Mouse (Mus musculus): ENCODE results near the gene Grid1. TPM values are rescaled to one million over a fixed set of nuclear protein-coding genes. Genes with fewer than 3 reads are reported as not detected.

Gene Grid1
- polyA plus RNA-seq, 1 experiment from 2014 or later, result 2.5 TPM

- no peaks in the 10 kb centered on the region for H3K9me3 ChIP-seq (ENCODE audit: control insufficient read depth, low read length)
- H3K4me1 ChIP-seq (ENCODE audit: control insufficient read depth, insufficient read depth, low read length), result no peaks in the 10 kb centered on the region
- DNase-seq (ENCODE audit: low spot score) (no peak), ATAC-seq (ENCODE audit: low read depth) (no peak)
- no peaks in the 10 kb centered on the region for H3K36me3 ChIP-seq (ENCODE audit: control insufficient read depth, insufficient read depth, low read length)
- no peak overlapping the region for H3K9ac ChIP-seq (ENCODE audit: low read depth, low read length)
- H3K4me2 ChIP-seq (ENCODE audit: low read depth, low read length), result no peak overlapping the region
- H3K27ac ChIP-seq (replicated peaks; ENCODE audit: low read depth, low read length), result no peak overlapping the region
- no peak overlapping the region for H3K4me3 ChIP-seq (ENCODE audit: low read depth, low read length)
- 65% methylated on average over 8 of the region's 8 CpGs for WGBS
- no peaks in the 10 kb centered on the region for H3K27me3 ChIP-seq (replicated peaks; ENCODE audit: control insufficient read depth, insufficient read depth, low read length)
Measured at GRCm38 (mm10) chr14:35365177-35365944, 545.5 kb downstream of the Grid1 start.

GRCm38 (mm10) chr14:35374374-35374773, 554.5 kb downstream of the Grid1 start:
- 85% methylated on average over 3 of the region's 3 CpGs for WGBS
- no peak for ATAC-seq (ENCODE audit: low read depth)
- DNase-seq (ENCODE audit: low spot score), result no peak

GRCm38 (mm10) chr14:35393591-35393990, 573.7 kb downstream of the Grid1 start:
- H3K4me2 ChIP-seq (ENCODE audit: low read depth, low read length), result no peak overlapping the region
- peak; percentile 14 for DNase-seq (ENCODE audit: low spot score)
- no peak overlapping the region for H3K9ac ChIP-seq (ENCODE audit: low read depth, low read length)
- H3K4me3 ChIP-seq (ENCODE audit: low read depth, low read length), result no peak overlapping the region
- no peaks in the 10 kb centered on the region for H3K4me1 ChIP-seq (ENCODE audit: control insufficient read depth, insufficient read depth, low read length)
- H3K36me3 ChIP-seq (ENCODE audit: control insufficient read depth, insufficient read depth, low read length), result no peaks in the 10 kb centered on the region
- H3K9me3 ChIP-seq (ENCODE audit: control insufficient read depth, low read length), result no peaks in the 10 kb centered on the region
- no peaks in the 10 kb centered on the region for H3K27me3 ChIP-seq (replicated peaks; ENCODE audit: control insufficient read depth, insufficient read depth, low read length)
- H3K27ac ChIP-seq (replicated peaks; ENCODE audit: low read depth, low read length), result no peak overlapping the region
- ATAC-seq (ENCODE audit: low read depth), result no peak
- 49% methylated on average over 4 of the region's 4 CpGs for WGBS

More at GRCm38 (mm10) chr14:35374374-35374773, 554.5 kb downstream of the Grid1 start:
- Histone ChIP-seq H3K4me2 (ENCODE audit: low read depth, low read length) (no peak overlapping the region), H3K36me3 (ENCODE audit: control insufficient read depth, insufficient read depth, low read length) (no peaks in the 10 kb centered on the region), H3K4me3 (ENCODE audit: low read depth, low read length) (no peak overlapping the region), H3K9ac (ENCODE audit: low read depth, low read length) (no peak overlapping the region), H3K27me3 (replicated peaks; ENCODE audit: control insufficient read depth, insufficient read depth, low read length) (no peaks in the 10 kb centered on the region), H3K27ac (replicated peaks; ENCODE audit: low read depth, low read length) (no peak overlapping the region), H3K9me3 (ENCODE audit: control insufficient read depth, low read length) (no peaks in the 10 kb centered on the region), H3K4me1 (ENCODE audit: control insufficient read depth, insufficient read depth, low read length) (no peaks in the 10 kb centered on the region)

GRCm38 (mm10) chr14:35404249-35404908, 584.5 kb downstream of the Grid1 start:
- no peak overlapping the region for H3K4me3 ChIP-seq (ENCODE audit: low read depth, low read length)
- no peak for DNase-seq (ENCODE audit: low spot score)
- no peak overlapping the region for H3K27ac ChIP-seq (replicated peaks; ENCODE audit: low read depth, low read length)
- H3K4me1 ChIP-seq (ENCODE audit: control insufficient read depth, insufficient read depth, low read length), result no peaks in the 10 kb centered on the region
- no peak overlapping the region for H3K4me2 ChIP-seq (ENCODE audit: low read depth, low read length)
- ATAC-seq (ENCODE audit: low read depth), result no peak
- H3K9ac ChIP-seq (ENCODE audit: low read depth, low read length), result no peak overlapping the region
- no peaks in the 10 kb centered on the region for H3K36me3 ChIP-seq (ENCODE audit: control insufficient read depth, insufficient read depth, low read length)
- no peaks in the 10 kb centered on the region for H3K9me3 ChIP-seq (ENCODE audit: control insufficient read depth, low read length)
- 69% methylated on average over 3 of the region's 3 CpGs for WGBS
- H3K27me3 ChIP-seq (replicated peaks; ENCODE audit: control insufficient read depth, insufficient read depth, low read length), result no peaks in the 10 kb centered on the region

GRCm38 (mm10) chr14:35430259-35430658, 610.4 kb downstream of the Grid1 start:
- 73% methylated on average over 2 of the region's 2 CpGs for WGBS
- no peak overlapping the region for H3K4me3 ChIP-seq (ENCODE audit: low read depth, low read length)
- no peaks in the 10 kb centered on the region for H3K4me1 ChIP-seq (ENCODE audit: control insufficient read depth, insufficient read depth, low read length)
- H3K9ac ChIP-seq (ENCODE audit: low read depth, low read length), result no peak overlapping the region
- DNase-seq (ENCODE audit: low spot score) (peak; percentile 3), ATAC-seq (ENCODE audit: low read depth) (no peak)
- H3K9me3 ChIP-seq (ENCODE audit: control insufficient read depth, low read length), result no peaks in the 10 kb centered on the region
- no peak overlapping the region for H3K27ac ChIP-seq (replicated peaks; ENCODE audit: low read depth, low read length)
- H3K36me3 ChIP-seq (ENCODE audit: control insufficient read depth, insufficient read depth, low read length), result no peaks in the 10 kb centered on the region
- no peak overlapping the region for H3K4me2 ChIP-seq (ENCODE audit: low read depth, low read length)
- H3K27me3 ChIP-seq (replicated peaks; ENCODE audit: control insufficient read depth, insufficient read depth, low read length), result no peaks in the 10 kb centered on the region

- Histone ChIP-seq H3K27ac (replicated peaks; ENCODE audit: low read depth, low read length) (no peak overlapping the region), H3K36me3 (ENCODE audit: control insufficient read depth, insufficient read depth, low read length) (no peaks in the 10 kb centered on the region), H3K4me3 (ENCODE audit: low read depth, low read length) (no peak overlapping the region), H3K9me3 (ENCODE audit: control insufficient read depth, low read length) (no peaks in the 10 kb centered on the region), H3K4me2 (ENCODE audit: low read depth, low read length) (no peak overlapping the region), H3K4me1 (ENCODE audit: control insufficient read depth, insufficient read depth, low read length) (no peaks in the 10 kb centered on the region), H3K9ac (ENCODE audit: low read depth, low read length) (no peak overlapping the region), H3K27me3 (replicated peaks; ENCODE audit: control insufficient read depth, insufficient read depth, low read length) (no peaks in the 10 kb centered on the region)
- DNase-seq (ENCODE audit: low spot score) (no peak), ATAC-seq (ENCODE audit: low read depth) (no peak)
- 89% methylated on average over 7 of the region's 7 CpGs for WGBS
Measured at GRCm38 (mm10) chr14:35453702-35454101, 633.8 kb downstream of the Grid1 start.

GRCm38 (mm10) chr14:35468254-35468653, 648.3 kb downstream of the Grid1 start:
- no peaks in the 10 kb centered on the region for H3K36me3 ChIP-seq (ENCODE audit: control insufficient read depth, insufficient read depth, low read length)
- no peak overlapping the region for H3K4me3 ChIP-seq (ENCODE audit: low read depth, low read length)
- ATAC-seq (ENCODE audit: low read depth) (no peak), DNase-seq (ENCODE audit: low spot score) (no peak)
- no peaks in the 10 kb centered on the region for H3K9me3 ChIP-seq (ENCODE audit: control insufficient read depth, low read length)
- H3K27me3 ChIP-seq (replicated peaks; ENCODE audit: control insufficient read depth, insufficient read depth, low read length), result no peaks in the 10 kb centered on the region
- no peak overlapping the region for H3K4me2 ChIP-seq (ENCODE audit: low read depth, low read length)
- no peaks in the 10 kb centered on the region for H3K4me1 ChIP-seq (ENCODE audit: control insufficient read depth, insufficient read depth, low read length)
- WGBS, result 62% methylated on average over 6 of the region's 6 CpGs
- no peak overlapping the region for H3K27ac ChIP-seq (replicated peaks; ENCODE audit: low read depth, low read length)
- H3K9ac ChIP-seq (ENCODE audit: low read depth, low read length), result no peak overlapping the region

- 70% methylated on average over 2 of the region's 2 CpGs for WGBS
- Histone ChIP-seq H3K36me3 (ENCODE audit: control insufficient read depth, insufficient read depth, low read length) (no peaks in the 10 kb centered on the region), H3K4me2 (ENCODE audit: low read depth, low read length) (no peak overlapping the region), H3K27me3 (replicated peaks; ENCODE audit: control insufficient read depth, insufficient read depth, low read length) (no peaks in the 10 kb centered on the region), H3K4me1 (ENCODE audit: control insufficient read depth, insufficient read depth, low read length) (no peaks in the 10 kb centered on the region), H3K4me3 (ENCODE audit: low read depth, low read length) (no peak overlapping the region), H3K9me3 (ENCODE audit: control insufficient read depth, low read length) (no peaks in the 10 kb centered on the region), H3K27ac (replicated peaks; ENCODE audit: low read depth, low read length) (no peak overlapping the region), H3K9ac (ENCODE audit: low read depth, low read length) (no peak overlapping the region)
- no peak for ATAC-seq (ENCODE audit: low read depth)
- DNase-seq (ENCODE audit: low spot score), result no peak
Measured at GRCm38 (mm10) chr14:35486017-35486416, 666.1 kb downstream of the Grid1 start.

GRCm38 (mm10) chr14:35502324-35502723, 682.4 kb downstream of the Grid1 start:
- no peak overlapping the region for H3K4me2 ChIP-seq (ENCODE audit: low read depth, low read length)
- H3K9ac ChIP-seq (ENCODE audit: low read depth, low read length), result no peak overlapping the region
- DNase-seq (ENCODE audit: low spot score), result peak; percentile 22
- no peak overlapping the region for H3K4me3 ChIP-seq (ENCODE audit: low read depth, low read length)
- H3K27ac ChIP-seq (replicated peaks; ENCODE audit: low read depth, low read length), result no peak overlapping the region
- H3K9me3 ChIP-seq (ENCODE audit: control insufficient read depth, low read length), result no peaks in the 10 kb centered on the region
- H3K4me1 ChIP-seq (ENCODE audit: control insufficient read depth, insufficient read depth, low read length), result no peaks in the 10 kb centered on the region
- no peaks in the 10 kb centered on the region for H3K36me3 ChIP-seq (ENCODE audit: control insufficient read depth, insufficient read depth, low read length)
- no peak for ATAC-seq (ENCODE audit: low read depth)
- H3K27me3 ChIP-seq (replicated peaks; ENCODE audit: control insufficient read depth, insufficient read depth, low read length), result no peaks in the 10 kb centered on the region
- WGBS, result 49% methylated on average over 4 of the region's 5 CpGs

Measured in embryonic facial prominence, embryonic 14.5 days (tissue).